Mouse (Mus musculus): Measurements from ENCODE around the gene Adar. TPM values are rescaled to one million over a fixed set of nuclear protein-coding genes. Genes with fewer than 3 reads are reported as not detected.

Gene Adar
- polyA plus RNA-seq, 1 experiment = 12.5 TPM

DNA sequence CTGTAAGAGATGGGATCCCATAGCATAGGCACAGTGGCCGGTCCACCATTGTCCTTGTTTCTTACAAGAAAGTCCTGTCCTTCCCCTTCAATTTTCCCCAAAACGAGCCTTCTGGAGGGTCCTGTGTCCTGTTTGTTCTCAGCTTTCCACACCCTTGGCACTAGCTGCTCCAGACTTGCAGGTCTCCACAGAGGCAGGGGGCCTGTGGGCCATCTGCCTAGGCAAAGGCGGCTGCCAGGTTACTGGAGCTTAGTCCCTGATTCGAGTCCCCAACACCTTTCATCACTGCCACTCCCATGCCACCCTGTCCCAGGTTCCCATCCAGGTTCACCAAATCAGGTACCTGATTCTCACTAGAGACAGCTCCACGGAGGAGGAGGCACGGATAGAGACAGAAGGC lies 40.5 kb downstream of the Adar start:
- no peaks in the 10 kb centered on the region for H3K79me2 ChIP-seq (ENCODE audit: control insufficient read depth, insufficient read depth)
- TF ChIP-seq E2F4 (IDR thresholded peaks at IDR 0.05; ENCODE audit: insufficient read depth) (no peak), TCF12 (IDR thresholded peaks at IDR 0.05; ENCODE audit: insufficient read depth, poor library complexity, severe bottlenecking) (no peak), REST (IDR thresholded peaks at IDR 0.05; ENCODE audit: insufficient read depth, insufficient read length) (no peak), POLR2A (IDR thresholded peaks at IDR 0.05; ENCODE audit: insufficient read length, low read depth) (no peak), MYOD1 (IDR thresholded peaks at IDR 0.05; ENCODE audit: control insufficient read depth in 1 of 3, insufficient read length in 2 of 3, low read depth in 2 of 3) (no peak), POLR2AphosphoS2 (IDR thresholded peaks at IDR 0.05; ENCODE audit: insufficient read length, low read depth) (no peak), MAX (IDR thresholded peaks at IDR 0.05; ENCODE audit: low read depth) (no peak), USF1 (IDR thresholded peaks at IDR 0.05; ENCODE audit: low read depth) (no peak), CEBPB (IDR thresholded peaks at IDR 0.05; ENCODE audit: insufficient read depth, poor library complexity, severe bottlenecking) (no peak)
- no peak overlapping the region for H3ac ChIP-seq (ENCODE audit: control insufficient read depth, insufficient read length)
- no peak overlapping the region for H3K4me2 ChIP-seq (ENCODE audit: low read depth)
- no peak overlapping the region for H3K4me3 ChIP-seq
- peaks cover 5% of the 10 kb centered on the region for H3K36me3 ChIP-seq (ENCODE audit: control insufficient read depth, insufficient read depth)
- peaks cover 35% of the 10 kb centered on the region for H3K27me3 ChIP-seq (ENCODE audit: control insufficient read depth, insufficient read depth, insufficient read length)

DNA sequence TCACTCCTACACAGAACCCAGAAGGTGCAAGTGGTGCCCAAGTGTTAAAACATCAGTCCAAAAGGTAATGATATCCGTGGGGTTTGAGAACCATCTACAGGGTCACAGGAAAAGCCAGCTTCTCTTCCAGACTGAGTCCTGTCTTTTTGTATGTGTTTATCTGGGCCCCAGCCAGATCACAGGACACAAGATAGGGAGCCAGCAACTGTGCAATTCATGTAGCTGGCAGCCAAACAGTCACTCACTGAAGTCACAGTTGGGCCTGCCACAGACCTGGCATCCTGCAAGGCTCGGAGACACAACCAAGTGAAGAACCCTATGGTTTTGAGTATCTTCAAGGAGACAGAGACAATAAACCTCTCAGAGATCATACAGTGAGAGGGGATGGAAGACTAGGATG lies 43.0 kb downstream of the Adar start:
- no peak overlapping the region for H3K4me3 ChIP-seq

DNA sequence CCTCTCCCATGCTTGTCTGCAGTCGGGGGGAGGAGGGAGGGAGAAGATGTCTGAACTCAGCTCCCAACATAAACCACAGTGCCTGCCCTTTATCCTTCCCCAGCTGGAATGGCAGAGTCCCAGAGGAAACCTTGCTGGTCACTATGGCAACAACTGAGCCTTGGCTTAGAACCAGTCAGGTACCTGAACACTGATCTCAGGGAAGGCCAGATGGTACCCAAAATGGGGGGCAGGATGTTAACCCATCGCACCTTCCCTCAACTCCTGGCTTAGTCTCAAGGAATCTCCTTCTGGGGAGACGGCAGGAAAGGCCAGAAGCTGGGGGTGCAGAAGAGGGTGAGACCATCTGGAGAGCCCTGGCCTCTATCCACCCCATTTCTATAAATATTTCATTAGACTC lies 45.0 kb downstream of the Adar start:
- H3K36me3 ChIP-seq (ENCODE audit: control insufficient read depth, insufficient read depth) = no peaks in the 10 kb centered on the region
- H3K4me3 ChIP-seq = no peak overlapping the region
- no peaks in the 10 kb centered on the region for H3K79me2 ChIP-seq (ENCODE audit: control insufficient read depth, insufficient read depth)
- peaks cover 56% of the 10 kb centered on the region for H3K27me3 ChIP-seq (ENCODE audit: control insufficient read depth, insufficient read depth, insufficient read length)
- TF ChIP-seq REST (IDR thresholded peaks at IDR 0.05; ENCODE audit: insufficient read depth, insufficient read length) (no peak), E2F4 (IDR thresholded peaks at IDR 0.05; ENCODE audit: insufficient read depth) (no peak), SRF (IDR thresholded peaks at IDR 0.05; ENCODE audit: control insufficient read depth, insufficient read length, low read depth) (no peak), TCF3 (IDR thresholded peaks at IDR 0.05; ENCODE audit: insufficient read length, low read depth) (no peak), USF1 (IDR thresholded peaks at IDR 0.05; ENCODE audit: low read depth) (no peak), CEBPB (IDR thresholded peaks at IDR 0.05; ENCODE audit: insufficient read depth, poor library complexity, severe bottlenecking) (no peak), POLR2A (IDR thresholded peaks at IDR 0.05; ENCODE audit: insufficient read length, low read depth) (no peak), TCF12 (IDR thresholded peaks at IDR 0.05; ENCODE audit: insufficient read depth, poor library complexity, severe bottlenecking) (no peak), MAX (IDR thresholded peaks at IDR 0.05; ENCODE audit: low read depth) (no peak), MYOD1 (IDR thresholded peaks at IDR 0.05; ENCODE audit: control insufficient read depth in 1 of 3, insufficient read length in 2 of 3, low read depth in 2 of 3) (no peak), MYOG (IDR thresholded peaks at IDR 0.05; ENCODE audit: control insufficient read depth in 1 of 3, insufficient read depth in 1 of 3, insufficient read length in 2 of 3, low read depth in 2 of 3) (no peak), POLR2AphosphoS2 (IDR thresholded peaks at IDR 0.05; ENCODE audit: insufficient read length, low read depth) (no peak)
- H3K4me2 ChIP-seq (ENCODE audit: low read depth) = no peak overlapping the region
- no peak overlapping the region for H3ac ChIP-seq (ENCODE audit: control insufficient read depth, insufficient read length)

More for the DNA sequence above, 43.0 kb downstream of the Adar start:
- H3ac ChIP-seq (ENCODE audit: control insufficient read depth, insufficient read length) = no peak overlapping the region
- no peaks in the 10 kb centered on the region for H3K36me3 ChIP-seq (ENCODE audit: control insufficient read depth, insufficient read depth)
- H3K27me3 ChIP-seq (ENCODE audit: control insufficient read depth, insufficient read depth, insufficient read length) = peaks cover 47% of the 10 kb centered on the region
- TF ChIP-seq TCF12 (IDR thresholded peaks at IDR 0.05; ENCODE audit: insufficient read depth, poor library complexity, severe bottlenecking) = no peak
- no peak for TF ChIP-seq MAX (IDR thresholded peaks at IDR 0.05; ENCODE audit: low read depth)
- no peak for TF ChIP-seq SRF (IDR thresholded peaks at IDR 0.05; ENCODE audit: control insufficient read depth, insufficient read length, low read depth)
- no peak for TF ChIP-seq USF1 (IDR thresholded peaks at IDR 0.05; ENCODE audit: low read depth)
- TF ChIP-seq REST (IDR thresholded peaks at IDR 0.05; ENCODE audit: insufficient read depth, insufficient read length) = no peak
- no peak for TF ChIP-seq TCF3 (IDR thresholded peaks at IDR 0.05; ENCODE audit: insufficient read length, low read depth)
- TF ChIP-seq POLR2AphosphoS2 (IDR thresholded peaks at IDR 0.05; ENCODE audit: insufficient read length, low read depth) = no peak
- no peak for TF ChIP-seq MYOD1 (IDR thresholded peaks at IDR 0.05; ENCODE audit: control insufficient read depth in 1 of 3, insufficient read length in 2 of 3, low read depth in 2 of 3)
- TF ChIP-seq CEBPB (IDR thresholded peaks at IDR 0.05; ENCODE audit: insufficient read depth, poor library complexity, severe bottlenecking) = no peak
- TF ChIP-seq E2F4 (IDR thresholded peaks at IDR 0.05; ENCODE audit: insufficient read depth) = no peak
- TF ChIP-seq MYOG (IDR thresholded peaks at IDR 0.05; ENCODE audit: control insufficient read depth in 1 of 3, insufficient read depth in 1 of 3, insufficient read length in 2 of 3, low read depth in 2 of 3) = no peak
- no peak for TF ChIP-seq POLR2A (IDR thresholded peaks at IDR 0.05; ENCODE audit: insufficient read length, low read depth)
- no peaks in the 10 kb centered on the region for H3K79me2 ChIP-seq (ENCODE audit: control insufficient read depth, insufficient read depth)
- H3K4me2 ChIP-seq (ENCODE audit: low read depth) = no peak overlapping the region

DNA sequence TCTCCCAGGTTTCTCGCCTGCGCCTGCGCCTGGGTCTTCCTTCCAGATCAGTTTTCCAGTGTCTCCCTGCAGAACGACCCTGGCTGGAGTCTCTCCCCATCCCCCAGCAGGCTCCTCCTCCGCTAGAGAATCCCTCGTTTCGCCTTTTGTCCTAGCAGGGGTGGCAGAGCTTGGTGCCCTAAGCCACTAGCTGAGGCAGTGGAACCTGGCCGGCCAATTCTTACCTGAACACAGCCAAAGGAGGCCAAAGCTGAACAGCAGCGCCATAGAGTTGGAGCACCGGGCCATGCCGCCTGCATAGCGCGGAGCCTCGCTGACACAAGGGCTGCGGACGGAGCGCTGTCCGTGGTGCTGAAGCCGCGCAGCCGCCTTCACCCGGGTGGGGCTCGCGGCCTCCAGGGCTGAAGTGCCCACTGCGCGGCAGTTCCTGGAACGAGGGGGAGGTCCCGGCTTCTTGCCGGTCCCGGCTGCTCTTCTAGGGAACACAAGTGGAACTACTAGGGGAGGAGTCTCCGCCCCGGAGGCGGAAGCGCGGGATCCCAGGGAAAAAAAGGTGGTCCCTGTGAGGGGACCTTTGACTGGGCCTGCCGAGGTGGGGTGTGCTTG lies 49.4 kb downstream of the Adar start, which contains the start of gene Chrnb2:
TSS of gene Chrnb2 (minus strand) at position 514 of the 606 bp plus-strand sequence.
- H3ac ChIP-seq (ENCODE audit: control insufficient read depth, insufficient read length) = no peak within 1 kb of the TSS
- H3K27me3 ChIP-seq (ENCODE audit: control insufficient read depth, insufficient read depth, insufficient read length) = peaks cover 32% of the 10 kb centered on the region
- no peaks in the 10 kb centered on the region for H3K36me3 ChIP-seq (ENCODE audit: control insufficient read depth, insufficient read depth)
- no peak within 1 kb of the TSS for H3K4me2 ChIP-seq (ENCODE audit: low read depth)
- TF ChIP-seq POLR2A (IDR thresholded peaks at IDR 0.05; ENCODE audit: insufficient read length, low read depth) (no peak), E2F4 (IDR thresholded peaks at IDR 0.05; ENCODE audit: insufficient read depth) (no peak), TCF3 (IDR thresholded peaks at IDR 0.05; ENCODE audit: insufficient read length, low read depth) (no peak), POLR2AphosphoS2 (IDR thresholded peaks at IDR 0.05; ENCODE audit: insufficient read length, low read depth) (no peak), TCF12 (IDR thresholded peaks at IDR 0.05; ENCODE audit: insufficient read depth, poor library complexity, severe bottlenecking) (no peak), MAX (IDR thresholded peaks at IDR 0.05; ENCODE audit: low read depth) (no peak), REST (IDR thresholded peaks at IDR 0.05; ENCODE audit: insufficient read depth, insufficient read length) (peak; percentile 96), USF1 (IDR thresholded peaks at IDR 0.05; ENCODE audit: low read depth) (no peak), MYOG (IDR thresholded peaks at IDR 0.05; ENCODE audit: control insufficient read depth in 1 of 3, insufficient read depth in 1 of 3, insufficient read length in 2 of 3, low read depth in 2 of 3) (peak in 1 of 3 experiments; percentile 4), MYOD1 (IDR thresholded peaks at IDR 0.05; ENCODE audit: control insufficient read depth in 1 of 3, insufficient read length in 2 of 3, low read depth in 2 of 3) (peak in 1 of 3 experiments; percentile 2), CEBPB (IDR thresholded peaks at IDR 0.05; ENCODE audit: insufficient read depth, poor library complexity, severe bottlenecking) (no peak), SRF (IDR thresholded peaks at IDR 0.05; ENCODE audit: control insufficient read depth, insufficient read length, low read depth) (no peak)
- H3K79me2 ChIP-seq (ENCODE audit: control insufficient read depth, insufficient read depth) = no peaks in the 10 kb centered on the region
- no peak within 1 kb of the TSS for H3K4me3 ChIP-seq

Measured in myocyte (in vitro differentiated cells).